Mouse (Mus musculus) lung, postnatal 4 days (tissue): ENCODE data around the gene Itga10.
"Not testable (repeated sequence)": the region's sequence is repeated elsewhere in the genome, so short reads cannot be mapped to it uniquely, and the experiment has no call there.

ENCODE experiments used
- DNase-seq, 2 experiments: peaks; one replicate each; pipeline ENCODE4 v3.0.0; 2021

The Itga10 gene

DNA sequence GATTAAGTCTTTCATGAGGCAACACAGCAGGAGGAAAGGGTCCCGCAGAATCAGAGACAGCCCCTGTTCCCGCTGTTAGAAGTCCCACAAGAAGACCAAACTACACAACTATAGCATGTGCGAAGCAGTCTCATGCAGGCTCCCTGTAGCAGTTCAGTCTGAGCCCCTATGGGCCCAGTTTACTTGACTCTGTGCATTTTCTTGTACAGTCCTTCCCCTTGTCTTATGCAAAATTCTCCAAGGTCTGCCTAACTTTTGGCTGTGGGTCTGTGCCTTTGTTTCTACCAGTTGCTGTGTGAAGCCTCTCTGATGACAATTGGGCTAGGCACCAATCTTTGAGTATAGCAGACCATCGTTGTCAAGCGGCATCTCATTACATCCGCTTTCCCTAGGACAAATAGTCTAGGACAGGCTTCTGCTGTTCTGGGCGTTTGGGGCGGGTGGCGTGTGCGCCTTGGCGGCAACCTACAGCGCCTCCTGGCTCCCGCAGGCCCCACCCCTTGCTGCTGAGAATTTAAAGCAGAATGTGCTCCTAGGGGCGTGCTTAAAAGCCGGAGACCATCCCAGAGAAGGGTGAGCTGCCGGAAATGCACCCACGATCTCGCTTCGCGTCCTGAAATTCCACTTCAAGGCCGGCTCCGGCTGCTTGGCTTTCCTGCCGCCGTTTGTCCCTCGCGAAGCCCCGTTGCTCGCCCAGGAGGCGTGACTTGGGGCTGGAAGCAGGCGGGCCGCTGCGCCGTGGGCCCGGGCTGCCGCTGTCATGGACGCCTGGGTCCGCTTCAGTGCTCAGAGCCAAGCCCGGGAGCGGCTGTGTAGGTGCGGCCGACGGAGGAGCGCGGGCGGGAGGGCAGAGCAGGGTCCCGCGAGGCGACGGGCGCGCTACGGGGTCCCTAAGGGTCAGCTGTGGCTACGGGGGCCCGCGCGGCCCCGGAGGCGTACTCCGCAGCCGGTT, 10.2 kb upstream of the Itga10 start, which contains the start of the genes Pex11b and Gm42957:
TSS of gene Pex11b (plus strand) at position 449 of the 952 bp plus-strand sequence.
TSS of gene Gm42957 (plus strand) at position 547 of the 952 bp plus-strand sequence.
- peak; percentile 93 to 95 for DNase-seq

DNA sequence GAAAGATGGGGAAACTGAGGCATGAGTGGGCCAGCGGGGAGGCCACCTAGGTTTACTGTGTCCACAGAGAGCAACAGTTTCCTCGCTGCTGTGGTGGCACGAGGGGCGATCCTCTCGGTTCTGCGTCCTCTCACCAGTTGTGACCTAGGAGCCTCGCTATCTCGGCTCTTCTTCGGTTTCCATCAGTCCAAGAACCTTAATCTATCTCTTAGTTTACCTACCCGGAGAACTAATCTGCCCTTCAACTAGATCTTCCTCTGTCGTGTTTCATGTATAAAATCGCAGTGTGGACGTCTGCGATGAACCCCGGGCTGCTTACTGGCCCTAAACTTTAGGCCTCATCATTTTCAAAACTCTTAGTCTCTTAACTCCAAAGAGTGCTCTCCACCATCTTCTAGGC, 9.5 kb upstream of the Itga10 start:
- DNase-seq: no peak

DNA sequence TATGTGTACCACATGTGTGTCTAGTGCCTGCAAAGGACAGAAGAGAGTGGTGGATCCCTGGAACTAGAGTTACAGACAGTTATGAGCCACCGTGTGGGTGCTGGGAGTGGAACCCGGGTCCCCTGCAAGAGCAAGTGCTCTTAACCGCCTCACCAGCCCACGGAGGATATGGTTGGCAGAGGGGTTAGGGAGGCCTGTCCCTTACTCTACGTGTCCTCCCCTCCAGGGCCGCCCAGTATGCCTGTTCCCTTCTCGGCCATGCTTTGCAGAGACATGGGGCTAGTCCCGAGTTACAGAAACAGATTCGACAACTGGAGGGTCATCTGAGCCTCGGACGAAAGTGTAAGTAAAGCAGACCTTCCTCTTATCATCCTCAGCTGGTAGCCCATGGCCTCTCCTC, 8.9 kb upstream of the Itga10 start:
- DNase-seq: no peak

GRCm38 (mm10) chr3:96639219-96639618, 6.2 kb upstream of the Itga10 start:
- DNase-seq: peak; percentile 37 to 71

GRCm38 (mm10) chr3:96647365-96647764, 2.0 kb downstream of the Itga10 start:
- no peak for DNase-seq

DNA sequence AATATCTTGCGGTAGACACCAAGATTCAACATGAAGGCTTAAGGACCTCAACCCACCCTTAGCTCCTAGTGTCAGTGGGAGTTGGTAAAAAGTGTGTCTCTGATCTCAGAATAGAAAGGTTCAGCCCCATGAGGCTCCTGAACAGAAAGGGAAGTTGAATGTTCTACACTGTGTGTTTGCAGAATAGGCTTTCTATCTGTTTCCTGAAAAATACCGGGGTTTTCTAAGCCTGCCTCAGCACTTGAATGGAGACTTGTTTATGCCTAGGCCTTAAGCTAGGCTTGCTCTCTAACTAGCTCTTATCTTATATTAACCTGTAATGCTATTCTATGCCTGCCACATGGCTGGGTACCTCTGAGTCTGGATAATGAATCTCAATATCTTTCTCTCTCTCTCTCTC, 15.5 kb downstream of the Itga10 start:
- no peak for DNase-seq

- no peak for DNase-seq
These were observed 17.4 kb downstream of the Itga10 start for GRCm38 (mm10) chr3:96662731-96663316.

DNA sequence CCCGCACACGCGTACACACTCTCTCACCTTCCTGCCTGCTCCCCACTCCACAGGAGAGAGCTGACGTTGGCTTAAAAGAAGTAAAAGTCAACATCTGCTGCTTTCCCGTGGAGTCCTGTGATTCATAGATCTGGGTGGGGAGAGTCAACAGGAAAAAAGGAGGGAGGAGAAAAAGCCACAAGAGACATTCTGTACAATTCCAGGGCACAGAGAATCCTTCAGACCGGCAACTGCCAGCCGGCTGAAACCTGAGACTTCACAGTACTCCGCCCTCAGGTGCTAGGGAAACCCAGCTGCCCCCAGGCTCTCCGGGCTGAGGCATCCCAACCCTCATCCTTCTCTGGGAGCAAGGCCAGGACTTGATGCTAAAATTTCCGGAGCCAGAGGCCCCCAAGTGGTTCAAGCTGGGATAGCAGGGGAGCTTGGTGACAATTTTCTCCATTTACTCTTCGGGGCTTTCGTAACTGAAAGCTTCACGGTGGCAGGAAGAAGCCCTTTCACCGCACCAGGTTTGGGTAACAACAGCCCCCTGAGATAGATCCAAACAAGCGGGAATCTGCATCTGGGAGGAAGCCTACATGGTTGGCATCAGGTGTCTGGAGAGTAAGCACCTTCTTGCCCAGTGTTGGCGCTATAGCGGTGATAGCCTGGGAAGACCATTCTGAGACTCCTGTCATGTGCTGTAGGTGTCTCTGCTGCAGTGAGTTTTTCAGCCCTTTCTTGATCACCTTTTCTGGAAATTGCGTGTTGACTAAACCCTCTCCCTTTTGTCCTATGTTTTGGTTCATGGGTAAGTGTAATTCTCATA, 18.3 kb downstream of the Itga10 start:
- peak; percentile 80 to 87 for DNase-seq

GRCm38 (mm10) chr3:96665732-96666363, 20.5 kb downstream of the Itga10 start:
- not testable (repeated sequence) for DNase-seq

GRCm38 (mm10) chr3:96666916-96667315, 21.5 kb downstream of the Itga10 start:
- DNase-seq: no peak

- DNase-seq: peak in 1 of 2 experiments; percentile 26
These were observed 21.9 kb downstream of the Itga10 start for GRCm38 (mm10) chr3:96667316-96667715.

GRCm38 (mm10) chr3:96668424-96669067, 23.2 kb downstream of the Itga10 start:
- DNase-seq: no peak

- peak; percentile 86 to 90 for DNase-seq
These were observed 24.5 kb downstream of the Itga10 start, which contains the start of gene Ankrd35 for GRCm38 (mm10) chr3:96669727-96670468. TSS of gene Ankrd35 (plus strand) at chr3:96670131.

DNA sequence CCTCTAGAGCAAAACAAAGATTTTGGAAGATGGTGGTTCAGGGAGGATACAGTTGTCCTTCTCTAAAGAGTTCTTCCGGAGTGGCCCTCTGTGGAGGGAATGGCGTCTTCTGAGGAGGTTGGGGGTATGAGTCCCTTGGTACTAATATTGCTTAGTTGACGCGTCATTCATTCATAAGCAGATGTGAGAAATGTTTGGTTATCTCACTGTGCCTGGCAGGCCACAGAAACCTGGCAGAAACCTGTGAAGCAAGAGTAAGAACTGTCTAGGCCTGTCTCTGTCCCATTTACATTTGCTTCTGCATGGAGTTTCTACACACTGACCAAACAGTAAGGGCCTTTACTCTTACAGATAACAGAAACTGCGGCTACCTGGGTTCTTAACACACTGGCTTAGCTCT, 26.1 kb downstream of the Itga10 start:
- no peak for DNase-seq

GRCm38 (mm10) chr3:96673514-96673913, 28.1 kb downstream of the Itga10 start:
- DNase-seq: no peak

- DNase-seq: no peak
These were observed 29.1 kb downstream of the Itga10 start for GRCm38 (mm10) chr3:96674442-96674841.

- no peak for DNase-seq
These were observed 29.8 kb downstream of the Itga10 start for GRCm38 (mm10) chr3:96675171-96675570.

DNA sequence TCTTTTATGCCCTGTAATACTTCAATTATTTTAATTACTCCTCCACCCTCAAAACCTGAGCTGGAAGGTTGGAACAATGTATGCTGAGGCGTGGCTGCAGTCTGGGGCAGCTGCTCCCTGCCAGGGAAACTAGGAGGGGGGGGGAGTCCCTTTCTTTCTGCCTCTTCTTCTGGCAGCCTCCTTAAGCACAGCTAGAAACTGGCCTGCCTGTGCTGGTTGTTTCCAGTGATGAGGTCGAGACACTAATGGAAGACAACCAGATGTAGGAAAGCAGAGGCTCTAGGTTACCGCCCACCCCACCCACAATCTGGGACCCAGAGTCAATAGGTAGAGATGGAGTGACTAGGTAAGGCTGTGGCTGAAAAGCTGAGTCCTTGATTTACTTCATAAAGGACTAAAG, 30.3 kb downstream of the Itga10 start:
- no peak for DNase-seq

- DNase-seq: no peak
These were observed 33.1 kb downstream of the Itga10 start for GRCm38 (mm10) chr3:96678456-96678855.

DNA sequence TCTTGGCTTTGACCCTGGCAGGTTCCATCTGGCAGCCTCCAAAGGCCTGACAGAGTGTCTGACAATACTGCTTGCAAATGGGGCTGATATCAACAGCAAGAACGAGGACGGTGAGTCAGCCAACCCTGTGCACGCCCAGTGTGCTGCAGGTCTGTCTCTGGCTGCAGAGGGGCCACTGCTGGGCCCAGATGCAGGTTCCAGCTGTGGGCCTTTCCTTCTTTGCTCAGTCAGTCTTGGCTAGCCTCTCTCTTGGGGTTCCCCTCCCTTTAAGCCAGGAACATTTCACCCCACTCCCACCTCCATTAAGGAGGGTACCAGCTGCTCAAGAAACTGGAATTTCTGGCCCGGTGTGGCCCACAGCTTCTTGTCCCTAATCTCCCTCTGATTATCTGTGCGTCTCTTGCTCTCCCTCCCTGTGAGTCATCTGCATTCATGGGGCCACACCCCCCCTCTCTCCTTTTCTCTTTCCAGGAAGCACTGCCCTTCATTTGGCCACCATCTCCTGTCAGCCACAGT, 33.8 kb downstream of the Itga10 start:
- no peak for DNase-seq
